Mouse (Mus musculus) heart, postnatal 10 days (tissue): ENCODE results near the gene Tdrkh. TPM values are rescaled to one million over a fixed set of nuclear protein-coding genes. Genes with fewer than 3 reads are reported as not detected.

Experiments used
- DNase-seq, 2 experiments: peaks; one replicate each; pipeline ENCODE4 v3.0.0; 2021
- intact Hi-C: fragments of 180-260 bp; cut with DNase I; formaldehyde crosslinking; loops from one replicate; pipeline ENCODE4 v1.15.1; 2025
- total RNA-seq, 2 experiments: library from RNA; stranded (reverse); gene quantifications; 2 replicates each; pipeline ENCODE4 v1.2.3; 2021

Gene Tdrkh
- total RNA-seq, 2 experiments from 2014 or later = 6.2 to 6.3 TPM

DNA sequence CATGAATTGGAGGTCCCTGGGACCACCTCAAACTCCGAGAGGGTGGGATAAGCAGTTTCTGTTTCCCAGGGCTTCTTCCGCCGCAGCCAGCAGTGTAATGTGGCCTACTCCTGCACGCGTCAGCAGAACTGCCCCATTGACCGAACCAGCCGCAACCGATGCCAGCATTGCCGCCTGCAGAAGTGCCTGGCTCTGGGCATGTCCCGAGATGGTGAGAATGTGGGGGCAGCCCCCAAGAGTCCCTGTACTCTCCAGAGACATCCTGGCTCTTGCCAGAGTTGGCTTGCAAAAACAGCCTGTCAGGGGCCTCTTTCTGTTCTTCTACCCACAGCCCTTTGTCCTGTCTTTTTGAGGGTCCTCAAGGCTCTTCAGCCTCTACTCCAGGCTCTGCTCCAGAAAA lies 25.7 kb upstream of the Tdrkh start:
- intact Hi-C loops = no loop called here
- DNase-seq = no peak

DNA sequence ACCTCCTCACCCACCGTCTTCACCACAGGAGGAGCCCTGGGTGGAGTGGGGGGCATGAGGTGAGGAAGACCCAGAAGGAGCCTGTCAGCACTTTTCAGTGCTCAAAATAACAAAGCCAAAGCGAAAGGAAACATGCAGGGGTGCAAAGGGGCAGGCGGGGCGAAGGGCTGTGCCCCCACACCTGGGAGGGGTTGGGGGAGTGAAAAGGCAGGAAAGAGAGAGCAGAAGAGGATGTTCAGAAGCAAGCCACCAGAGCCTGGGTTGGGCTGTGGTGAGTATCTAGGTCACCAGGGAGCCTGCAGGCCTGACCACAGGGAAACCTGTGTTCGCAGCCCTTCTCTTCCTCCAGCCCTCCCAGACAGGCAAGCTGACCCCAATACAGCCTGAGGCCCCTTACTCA lies 25.0 kb upstream of the Tdrkh start:
- no peak for DNase-seq
- intact Hi-C loops = no loop called here

DNA sequence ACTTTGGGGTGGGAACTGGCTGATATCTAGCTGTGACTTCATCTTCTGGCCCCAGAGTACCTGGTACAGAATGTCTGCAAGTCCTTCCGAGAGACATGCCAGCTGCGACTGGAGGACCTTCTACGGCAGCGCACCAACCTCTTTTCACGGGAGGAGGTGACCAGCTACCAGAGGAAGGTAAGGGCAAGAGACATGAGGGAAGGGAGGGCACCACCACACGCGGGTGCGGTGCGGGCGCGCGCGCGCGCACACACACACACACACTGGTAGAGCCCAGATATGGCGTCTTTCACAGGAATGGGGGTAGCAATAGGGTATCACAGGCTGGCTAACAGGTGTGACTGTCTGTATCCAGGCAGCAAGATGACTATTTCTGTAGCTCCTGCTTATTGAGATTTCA lies 23.7 kb upstream of the Tdrkh start:
- no peak for DNase-seq
- intact Hi-C loops = no loop called here

DNA sequence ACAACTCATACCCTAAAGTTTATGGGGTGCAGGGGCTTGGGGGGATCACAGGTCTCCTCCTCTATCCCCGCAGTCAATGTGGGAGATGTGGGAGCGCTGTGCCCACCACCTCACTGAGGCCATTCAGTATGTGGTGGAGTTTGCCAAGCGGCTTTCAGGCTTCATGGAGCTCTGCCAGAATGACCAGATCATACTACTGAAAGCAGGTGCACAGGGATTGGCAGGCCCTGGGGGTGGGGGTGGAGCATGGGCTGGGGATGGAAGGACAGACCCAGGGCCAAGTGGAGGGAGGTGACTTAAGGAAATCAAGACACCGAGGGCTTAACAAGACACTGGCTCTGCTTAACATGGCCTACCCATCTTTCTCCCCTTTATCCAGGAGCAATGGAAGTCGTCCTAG lies 22.1 kb upstream of the Tdrkh start:
- DNase-seq = no peak
- intact Hi-C loops = no loop called here

DNA sequence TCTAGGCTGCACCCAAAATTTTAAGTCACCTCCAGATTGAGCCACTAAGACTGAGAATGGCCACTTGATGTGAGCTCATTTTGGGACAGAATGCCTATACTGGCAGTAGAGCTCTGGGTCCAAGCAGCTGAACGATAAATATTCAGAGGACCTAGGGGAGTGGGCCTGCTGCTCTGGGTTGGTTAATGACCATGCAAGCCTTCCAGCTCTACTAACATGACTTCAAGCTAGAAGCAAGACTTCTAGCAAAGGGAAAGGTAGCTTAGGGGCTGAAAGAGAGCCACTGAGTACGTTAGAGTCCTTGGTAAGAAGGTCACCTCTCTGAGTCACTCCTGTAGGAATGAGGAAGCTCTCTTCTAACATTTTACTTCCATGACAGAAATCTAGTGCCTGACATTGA lies 20.9 kb upstream of the Tdrkh start:
- DNase-seq = no peak
- intact Hi-C loops = no loop called here

DNA sequence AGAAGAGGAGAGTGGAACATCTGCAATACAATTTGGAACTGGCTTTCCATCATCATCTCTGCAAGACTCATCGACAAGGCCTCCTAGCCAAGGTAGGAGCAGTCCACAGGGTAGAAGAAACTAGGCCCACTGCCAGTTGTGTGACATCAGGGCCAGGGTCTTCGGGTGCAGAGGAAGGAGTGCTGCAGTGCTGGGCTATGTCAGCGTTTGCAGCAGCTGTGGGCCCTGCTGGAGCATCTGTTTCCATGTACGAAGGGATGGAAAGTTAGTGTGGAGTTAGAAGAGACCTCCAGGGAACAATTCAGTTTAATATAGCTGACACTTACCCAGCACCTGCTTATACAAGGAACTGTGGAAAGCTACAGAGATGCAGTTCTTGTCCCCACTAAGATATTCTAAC lies 20.0 kb upstream of the Tdrkh start:
- intact Hi-C loops = no loop called here
- DNase-seq = no peak

DNA sequence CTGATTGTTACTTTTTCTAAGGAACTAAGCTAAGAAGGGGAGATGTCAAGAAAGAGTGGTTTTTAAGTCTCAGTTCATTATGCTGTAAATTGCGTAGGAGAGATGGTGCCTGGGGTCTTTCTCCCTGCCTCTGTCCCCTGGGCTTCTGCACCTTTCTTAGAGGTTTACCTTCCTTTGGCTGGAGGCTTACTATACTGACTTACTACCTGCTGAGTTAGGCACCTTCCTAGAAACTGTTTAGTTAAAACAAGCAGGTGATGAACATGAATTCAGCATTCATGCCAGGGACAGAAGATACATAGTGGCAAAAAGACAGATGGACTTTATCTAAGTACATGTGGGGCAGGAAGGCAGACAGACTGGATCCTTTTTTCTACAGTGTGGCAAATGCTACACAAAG lies 16.7 kb upstream of the Tdrkh start:
- intact Hi-C loops = no loop called here
- DNase-seq = no peak

DNA sequence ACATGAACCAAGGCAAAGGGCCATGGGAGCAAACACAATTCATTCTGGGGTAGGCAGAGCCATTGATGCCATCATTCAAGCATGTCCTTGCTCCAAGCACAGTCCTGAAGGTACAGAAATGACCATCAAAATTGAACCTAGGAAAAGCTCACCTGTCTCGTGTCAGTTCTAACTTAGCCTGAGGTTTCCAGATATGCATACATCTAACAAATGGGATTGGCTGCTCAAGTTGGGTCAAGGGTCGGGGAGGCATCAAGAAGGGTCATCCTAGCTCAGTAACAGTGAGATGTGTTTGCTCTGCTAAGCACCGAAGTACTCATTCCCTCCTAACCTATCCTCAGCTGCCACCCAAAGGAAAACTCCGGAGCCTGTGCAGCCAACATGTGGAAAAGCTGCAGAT lies 16.2 kb upstream of the Tdrkh start:
- no peak for DNase-seq
- intact Hi-C loops = no loop called here

DNA sequence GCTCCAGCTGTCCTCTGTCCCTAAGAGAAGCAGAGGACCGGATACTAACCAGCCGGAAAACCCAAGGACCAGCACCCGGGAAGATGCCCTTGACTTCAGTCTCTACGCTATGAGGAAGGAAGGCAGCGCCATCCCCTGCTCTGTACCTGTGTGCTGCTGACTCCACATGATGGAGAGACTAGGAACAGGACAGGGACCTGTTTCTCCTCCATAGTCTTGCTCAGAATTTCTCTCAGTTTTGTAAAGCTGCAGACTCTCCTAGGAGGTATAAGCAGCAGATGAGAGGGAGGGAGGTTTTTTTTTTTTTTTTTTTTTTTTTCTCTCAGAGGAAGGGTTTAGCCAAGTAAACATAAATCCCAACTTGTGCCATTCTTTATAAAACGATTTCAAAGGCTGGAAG lies 14.9 kb upstream of the Tdrkh start, which contains the start of gene Lingo4:
Gene Lingo4, plus strand, starts transcription at position 301 of the 400 bp plus-strand sequence.
- intact Hi-C loops = no loop called here
- DNase-seq = no peak

DNA sequence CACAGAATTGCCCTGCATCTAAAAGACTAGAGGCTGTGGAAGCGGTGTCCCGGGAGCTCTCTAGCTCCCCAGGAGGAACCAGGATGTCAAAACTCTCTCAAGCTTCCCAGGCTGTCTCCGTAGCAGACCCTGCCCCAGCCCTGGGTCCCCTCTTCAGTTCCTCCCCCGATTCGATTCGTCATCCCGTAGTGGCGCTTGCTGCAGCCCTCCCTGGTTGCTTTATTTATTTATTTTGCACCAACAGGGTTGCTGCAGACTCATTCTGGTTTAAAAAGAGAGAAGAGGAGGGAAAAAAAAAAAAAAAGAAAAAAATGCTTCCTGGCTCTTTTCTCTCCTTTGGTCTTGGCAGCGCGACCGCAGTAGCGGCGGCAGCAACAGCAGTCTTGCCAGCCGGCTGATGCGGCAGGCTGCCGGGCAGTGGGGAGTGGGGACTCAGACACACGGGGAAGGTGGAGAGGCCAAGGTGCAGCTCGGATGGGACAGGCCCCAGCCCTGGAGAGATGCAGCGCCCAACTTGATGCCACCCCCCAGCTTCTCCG lies 14.1 kb upstream of the Tdrkh start:
- intact Hi-C loops = no loop called here
- DNase-seq = peak in 1 of 2 experiments; percentile 26

DNA sequence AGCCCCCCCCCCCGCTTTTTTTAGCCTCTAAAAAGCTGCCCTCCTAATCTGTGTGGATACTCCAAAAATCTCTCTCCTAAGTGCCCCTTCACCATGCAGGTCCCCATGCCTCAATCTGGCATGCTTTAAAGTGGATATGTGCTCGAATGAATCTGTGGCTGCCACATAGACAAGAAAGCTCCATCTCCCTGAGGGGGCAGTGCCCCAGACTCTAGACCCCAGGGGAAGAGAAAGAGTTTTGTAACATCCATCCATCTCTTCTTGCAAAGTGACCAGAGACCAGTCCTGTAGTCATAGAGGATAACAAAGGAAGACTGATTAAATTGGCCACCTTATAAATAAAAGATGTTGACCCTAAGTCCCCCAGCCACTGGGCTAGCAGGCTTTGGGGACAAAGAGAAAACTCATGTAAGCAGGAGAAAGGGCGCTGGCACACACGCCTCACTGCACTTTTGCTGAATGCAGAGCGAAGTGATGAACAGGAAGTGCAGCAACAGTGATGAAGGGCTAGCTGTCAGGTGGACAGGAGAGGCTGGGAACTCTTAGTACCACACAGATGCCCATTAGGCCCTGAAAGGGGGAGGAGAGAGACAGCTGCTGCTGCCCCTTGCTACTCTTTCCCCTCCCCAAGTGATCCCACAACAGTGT lies 13.3 kb upstream of the Tdrkh start:
- no peak for DNase-seq
- intact Hi-C loops = no loop called here

DNA sequence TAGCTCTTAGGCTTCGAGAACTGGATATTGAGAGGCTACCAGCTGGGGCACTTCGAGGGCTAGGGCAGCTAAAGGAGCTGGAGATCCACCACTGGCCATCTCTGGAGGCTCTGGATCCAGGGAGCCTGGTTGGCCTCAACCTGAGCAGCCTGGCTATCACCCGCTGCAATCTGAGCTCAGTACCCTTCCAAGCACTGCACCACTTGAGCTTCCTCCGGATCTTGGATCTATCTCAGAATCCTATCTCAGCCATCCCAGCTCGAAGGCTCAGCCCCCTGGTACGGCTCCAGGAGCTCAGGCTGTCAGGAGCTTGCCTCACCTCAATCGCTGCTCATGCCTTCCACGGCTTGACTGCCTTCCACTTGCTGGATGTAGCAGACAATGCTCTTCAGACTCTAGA lies 10.6 kb upstream of the Tdrkh start:
- intact Hi-C loops = no loop called here
- DNase-seq = no peak

DNA sequence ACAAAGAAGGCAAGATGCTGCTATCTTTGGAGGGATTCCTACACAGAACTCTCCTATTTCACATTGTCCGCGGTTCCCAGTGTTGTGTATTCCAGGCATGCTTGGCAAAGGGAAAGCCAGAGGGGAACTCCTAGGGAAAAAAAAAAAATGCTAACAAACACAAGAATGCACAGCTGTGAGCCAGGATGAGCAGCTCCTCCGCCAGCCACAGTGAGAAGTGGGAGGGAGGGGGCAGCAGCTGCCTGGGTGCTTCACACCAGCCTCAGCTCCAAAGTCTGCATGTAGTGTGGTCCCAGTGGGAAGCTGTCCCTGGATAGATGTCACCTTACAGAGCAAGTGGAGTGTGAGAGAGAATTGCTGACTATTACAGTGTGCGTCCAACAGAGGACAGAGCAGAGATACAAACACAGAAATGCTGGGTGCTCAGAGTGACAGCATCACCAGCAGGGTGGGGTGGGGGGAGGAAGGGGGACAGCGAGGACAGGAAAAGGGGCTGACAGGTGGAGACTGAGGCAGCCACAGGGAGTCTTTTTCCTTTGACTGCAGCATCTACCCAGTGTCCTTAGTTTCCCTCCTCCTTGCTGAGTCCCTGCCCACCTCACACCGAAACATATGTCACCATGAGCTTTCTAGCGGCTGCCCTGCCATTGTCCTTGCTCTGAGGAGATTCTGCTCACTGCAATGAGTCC lies 8.6 kb upstream of the Tdrkh start:
- intact Hi-C loops = no loop called here
- DNase-seq = no peak

DNA sequence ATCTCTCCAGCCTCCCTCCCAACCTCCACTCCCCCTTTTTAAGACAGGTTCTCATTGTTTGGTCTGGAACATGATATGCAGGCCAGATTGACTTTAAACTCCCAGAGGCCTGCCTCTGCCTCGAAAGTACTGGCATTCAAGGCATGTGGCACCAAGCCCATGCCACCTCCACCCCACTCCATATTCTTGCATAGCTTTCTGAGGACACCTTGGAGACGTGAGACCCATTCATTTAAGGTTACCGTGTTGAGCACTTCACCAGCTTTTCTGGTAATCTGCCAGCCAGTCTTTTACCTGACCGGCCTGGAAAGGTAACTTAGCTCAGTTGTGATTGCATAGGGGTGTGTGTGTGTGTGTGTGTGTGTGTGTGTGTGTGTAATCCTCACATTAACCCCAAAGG lies 7.5 kb upstream of the Tdrkh start:
- intact Hi-C loops = no loop called here
- DNase-seq = no peak

DNA sequence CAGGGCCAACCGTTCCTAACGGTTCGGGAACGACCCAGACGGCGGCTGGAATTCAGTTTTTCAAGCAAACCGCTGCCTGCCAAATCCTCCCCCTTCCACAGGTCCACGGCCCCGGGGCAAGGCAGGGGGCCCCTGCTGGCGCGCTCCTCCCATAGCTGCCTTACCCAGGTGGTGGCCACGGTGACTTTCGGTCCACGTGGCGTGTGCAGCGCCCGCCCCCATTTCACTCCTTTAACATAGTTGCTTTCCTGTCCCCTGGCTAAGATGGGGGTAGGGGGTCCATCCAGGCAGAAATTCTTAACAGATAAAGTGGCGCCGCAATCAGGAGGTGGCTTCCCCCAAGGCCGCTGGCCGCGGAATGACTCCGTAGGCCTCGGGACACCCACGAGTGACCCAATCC lies 543 bp upstream of the Tdrkh start:
- no peak for DNase-seq
- intact Hi-C loops = no loop called here

DNA sequence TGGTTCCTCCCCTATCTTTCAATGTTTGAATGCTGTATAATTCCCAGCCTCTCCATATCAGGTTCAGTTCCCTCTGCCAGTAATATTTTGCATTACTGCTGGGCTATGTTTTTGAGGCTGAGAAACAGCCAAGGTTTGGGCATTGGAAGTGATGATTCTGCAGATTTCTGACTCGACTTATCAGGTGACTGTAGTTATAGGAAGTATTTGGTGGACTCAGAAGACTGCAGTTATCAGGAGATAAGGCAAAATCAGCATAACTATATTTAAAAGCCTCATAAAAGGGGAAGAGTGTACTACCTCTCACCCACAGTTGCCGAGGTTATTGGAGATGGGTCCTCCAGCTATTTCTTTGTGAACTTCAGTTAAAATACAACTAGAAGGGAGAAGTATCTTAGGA lies 17.9 kb downstream of the Tdrkh start:
- intact Hi-C loops = no loop called here

DNA sequence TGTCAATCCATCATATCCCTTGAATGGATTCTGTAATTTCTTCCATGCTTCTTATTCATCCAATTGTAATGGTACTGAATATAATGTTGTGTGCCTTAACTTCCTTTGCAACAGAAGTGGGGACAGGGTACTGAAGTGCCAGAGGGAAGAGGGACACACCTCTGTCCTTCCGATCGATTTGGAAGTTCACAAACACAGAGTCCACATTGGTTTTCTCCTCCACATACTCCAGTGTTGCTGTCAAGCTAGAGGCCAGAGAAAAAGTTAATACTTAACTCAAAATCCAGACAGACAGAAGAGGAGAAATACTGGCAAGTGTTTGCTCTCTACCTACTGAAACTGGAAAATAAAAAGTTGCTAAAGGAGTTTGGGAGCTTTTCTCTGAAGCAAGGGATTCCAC lies 21.2 kb downstream of the Tdrkh start:
- intact Hi-C loops = no loop called here
- no peak for DNase-seq

More for the DNA sequence above, 17.9 kb downstream of the Tdrkh start:
- no peak for DNase-seq

DNA sequence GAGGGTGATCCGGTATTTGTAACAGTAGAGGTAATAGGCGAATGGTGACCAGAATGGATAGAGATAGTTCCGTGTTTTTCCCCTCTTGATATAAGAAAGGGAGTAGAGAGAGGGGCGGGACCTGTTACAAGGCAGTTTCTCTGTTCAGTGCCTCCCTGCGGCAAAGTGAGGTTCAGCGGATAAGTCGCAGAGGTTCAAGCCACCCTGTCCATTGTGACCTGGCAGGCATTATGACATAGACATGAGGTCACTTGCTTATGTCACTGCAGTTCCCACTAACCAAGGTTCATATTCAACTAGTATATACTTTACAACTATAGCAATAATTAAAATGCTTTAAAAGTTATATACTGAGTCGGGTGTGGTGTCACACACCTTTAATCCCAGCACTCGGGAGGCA lies 23.3 kb downstream of the Tdrkh start:
- intact Hi-C loops = no loop called here
- no peak for DNase-seq

DNA sequence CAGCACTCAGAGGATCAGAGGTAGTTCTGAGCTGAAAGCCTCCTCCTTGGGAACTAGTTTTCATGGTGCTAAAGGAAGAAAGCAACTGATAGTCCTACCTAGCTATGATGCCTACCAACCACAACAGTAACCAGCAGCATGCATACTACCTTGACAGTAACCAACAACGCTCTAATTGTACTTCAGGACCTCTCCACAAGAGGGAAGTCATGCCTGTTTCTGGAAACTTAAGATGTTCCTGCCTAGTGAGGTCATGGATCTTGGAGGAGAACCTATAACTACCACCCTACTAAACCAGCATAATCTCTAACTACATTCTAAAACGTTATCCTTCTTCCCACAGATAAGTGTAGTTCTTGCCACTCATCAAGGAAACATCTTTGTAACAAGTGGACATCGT lies 28.1 kb downstream of the Tdrkh start:
- DNase-seq = peak; percentile 9 to 22
- intact Hi-C loops = loop anchor here (10.0 kb wide), 1 partner anchor 404 kb away; no protein-coding TSS in a partner anchor

DNA sequence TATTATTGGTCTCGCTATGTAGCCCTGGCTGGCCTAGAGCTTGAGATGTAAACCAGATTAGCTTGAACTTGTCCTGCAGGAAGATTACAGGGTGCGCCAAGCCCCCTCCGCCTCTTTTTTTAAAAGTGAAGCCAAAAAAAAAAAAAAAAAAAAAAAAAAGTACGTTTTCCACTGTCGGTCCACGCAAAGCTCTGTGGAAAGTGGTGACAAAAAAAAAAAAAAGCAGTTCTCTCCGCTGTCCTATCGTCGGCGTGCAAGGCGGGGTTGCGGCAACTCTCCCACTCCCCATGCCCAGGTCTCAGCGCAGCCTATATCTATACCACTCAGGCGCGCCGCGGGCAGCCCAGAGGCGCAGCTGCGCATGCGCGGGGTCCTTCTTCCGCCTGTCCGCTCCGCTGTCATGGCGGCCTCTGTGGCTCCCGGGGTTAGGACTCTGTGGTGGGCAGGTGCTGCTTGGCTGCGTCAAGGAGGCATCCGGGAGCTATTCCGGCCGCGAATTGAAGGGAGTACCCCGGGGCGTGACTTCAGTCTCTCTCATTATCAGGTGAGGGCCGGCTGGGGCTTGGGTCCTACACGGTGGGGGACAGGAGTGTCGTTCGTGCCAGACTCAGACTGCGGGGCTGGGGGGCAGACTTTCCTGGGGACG lies 30.0 kb downstream of the Tdrkh start, which contains the start of gene Mrpl9:
Gene Mrpl9, plus strand, starts transcription at position 368 of the 646 bp plus-strand sequence.
- DNase-seq = peak; percentile 95 to 96
- intact Hi-C loops = loop anchor here (10.0 kb wide), 1 partner anchor 402 kb away; no protein-coding TSS in a partner anchor

DNA sequence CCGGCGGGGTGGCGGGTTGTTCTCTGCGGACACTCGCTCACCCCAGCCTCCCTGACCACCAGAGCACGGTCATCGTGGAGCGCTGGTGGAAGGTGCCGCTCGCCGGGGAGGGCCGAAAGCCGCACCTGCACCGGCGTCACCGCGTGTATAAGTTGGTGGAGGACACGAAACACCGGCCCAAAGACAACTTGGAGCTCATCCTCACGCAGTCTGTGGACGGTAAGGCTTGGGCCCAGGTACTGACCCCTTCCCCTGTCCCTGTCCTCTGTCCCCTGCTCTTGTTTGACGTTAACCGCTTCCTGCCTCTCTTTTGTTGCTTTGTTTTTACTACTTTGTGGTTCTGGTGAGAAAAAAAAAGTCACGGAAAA lies 30.5 kb downstream of the Tdrkh start, which contains the start of gene Oaz3:
Gene Oaz3, minus strand, starts transcription at position 319 of the 368 bp plus-strand sequence.
- DNase-seq = no peak
- intact Hi-C loops = loop anchor here (10.0 kb wide), 1 partner anchor 401 kb away; no protein-coding TSS in a partner anchor
